Mouse (Mus musculus) midbrain, embryonic 15.5 days (tissue): ENCODE results near the gene Gm2832. TPM values are rescaled to one million over a fixed set of nuclear protein-coding genes. Genes with fewer than 3 reads are reported as not detected.
"Not testable (repeated sequence)": the region's sequence is repeated elsewhere in the genome, so short reads cannot be mapped to it uniquely, and the experiment has no call there.

Experiments used
- ATAC-seq: fragments of 200-750 bp; cut with Nextera tagmentation; replicated peaks from 2 replicates; pipeline ENCODE4 v1.8.0; 2017; ENCODE audit warnings: moderate TSS enrichment
- H3K27ac ChIP-seq: fragments of 300-500 bp; sonication (generic); 2 replicates; pipeline ENCODE4 v1.5.1; 2015; ENCODE audit warnings: mild to moderate bottlenecking, inconsistent platforms
- H3K27me3 ChIP-seq: fragments of 300-500 bp; sonication (generic); replicated peaks from 2 replicates; pipeline ENCODE4 v1.6.1; 2015; ENCODE audit warnings: inconsistent platforms
- H3K36me3 ChIP-seq: fragments of 300-500 bp; sonication (generic); replicated peaks from 2 replicates; pipeline ENCODE4 v1.6.1; 2015; ENCODE audit warnings: inconsistent platforms
- H3K4me1 ChIP-seq: fragments of 300-500 bp; sonication (generic); 2 replicates; pipeline ENCODE4 v1.6.1; 2015; ENCODE audit warnings: inconsistent platforms
- H3K4me2 ChIP-seq: fragments of 300-500 bp; sonication (generic); 2 replicates; pipeline ENCODE4 v1.6.1; 2015; ENCODE audit warnings: inconsistent platforms, mild to moderate bottlenecking, moderate library complexity
- H3K4me3 ChIP-seq: fragments of 300-500 bp; sonication (generic); 2 replicates; pipeline ENCODE4 v1.5.1; 2015; ENCODE audit warnings: mild to moderate bottlenecking, inconsistent platforms
- H3K9ac ChIP-seq: fragments of 300-500 bp; sonication (generic); 2 replicates; pipeline ENCODE4 v1.6.1; 2015; ENCODE audit warnings: mild to moderate bottlenecking, inconsistent platforms
- H3K9me3 ChIP-seq: fragments of 300-500 bp; sonication (generic); 2 replicates; pipeline ENCODE4 v1.6.1; 2016; ENCODE audit warnings: inconsistent platforms
- WGBS: fragments of 180-500 bp; shearing (Covaris S2); methylation state at CpG from one replicate; pipeline ENCODE4 v1.1.7; 2015; ENCODE audit warnings: mixed read lengths; 5-methylcytosine and 5-hydroxymethylcytosine counted together
- polyA plus RNA-seq: library from polyadenylated mRNA; unstranded; fragments of >200 nt; fragmentation: Nextera tagmentation; extraction: Ambion mirVana; gene quantifications from 2 replicates; pipeline ENCODE4 v1.2.1, GENCODE M21; 2015

Gene Gm2832
- 0.23 and 0.41 TPM in 2 replicates for polyA plus RNA-seq

DNA sequence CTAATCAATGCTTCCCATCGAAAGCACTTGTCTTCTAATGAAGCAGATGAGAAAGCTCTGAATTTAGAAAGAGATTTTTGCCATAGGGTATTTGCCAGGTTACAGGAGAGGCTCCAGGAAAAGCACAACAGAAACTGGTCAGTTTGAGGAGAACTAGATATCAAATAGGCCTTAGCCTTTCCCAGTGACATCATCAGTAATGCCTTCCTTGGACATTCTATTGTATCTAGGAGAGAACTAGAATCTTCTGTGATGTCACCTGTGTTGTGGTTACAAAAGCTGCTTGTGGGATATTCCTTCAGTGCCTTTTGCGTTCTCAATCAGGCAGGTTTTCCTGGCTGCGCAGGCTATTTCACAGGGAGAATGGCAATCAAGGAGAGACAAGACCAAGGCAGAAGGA is at the start of gene Gm2832:
Gm2832 (plus strand) TSS at position 301 of the 400 bp plus-strand sequence.
- not testable (repeated sequence) for H3K27me3 ChIP-seq, ATAC-seq, H3K36me3 ChIP-seq, H3K27ac ChIP-seq, H3K4me2 ChIP-seq, H3K9ac ChIP-seq, H3K4me3 ChIP-seq, H3K9me3 ChIP-seq, H3K4me1 ChIP-seq
- 90% methylated on average over 2 of the region's 3 CpGs for WGBS

DNA sequence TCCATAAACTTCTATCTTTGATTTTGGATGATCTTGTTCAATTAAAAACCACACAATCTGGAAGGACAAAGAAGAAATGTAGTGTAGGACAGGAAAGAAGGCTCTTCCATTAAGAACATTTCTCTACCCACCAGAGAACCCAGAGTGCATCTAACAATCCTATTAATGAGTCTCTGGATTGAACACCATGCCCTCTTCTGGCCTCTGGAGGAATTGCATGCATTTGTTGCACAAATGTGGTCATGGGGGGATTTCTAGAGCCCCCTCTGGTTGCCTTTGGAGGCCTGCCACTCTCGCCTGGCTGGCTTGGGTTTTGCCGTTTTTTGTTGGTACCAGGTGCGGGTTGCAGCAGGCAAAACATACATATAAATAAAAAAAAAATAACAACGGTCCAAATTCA is 15.3 kb upstream of the Gm2832 start:
- WGBS: 42% methylated on average over 4 of the region's 4 CpGs
- not testable (repeated sequence) for H3K36me3 ChIP-seq, H3K27me3 ChIP-seq, H3K4me2 ChIP-seq, H3K4me1 ChIP-seq, H3K4me3 ChIP-seq, H3K9ac ChIP-seq, H3K27ac ChIP-seq, H3K9me3 ChIP-seq, ATAC-seq

DNA sequence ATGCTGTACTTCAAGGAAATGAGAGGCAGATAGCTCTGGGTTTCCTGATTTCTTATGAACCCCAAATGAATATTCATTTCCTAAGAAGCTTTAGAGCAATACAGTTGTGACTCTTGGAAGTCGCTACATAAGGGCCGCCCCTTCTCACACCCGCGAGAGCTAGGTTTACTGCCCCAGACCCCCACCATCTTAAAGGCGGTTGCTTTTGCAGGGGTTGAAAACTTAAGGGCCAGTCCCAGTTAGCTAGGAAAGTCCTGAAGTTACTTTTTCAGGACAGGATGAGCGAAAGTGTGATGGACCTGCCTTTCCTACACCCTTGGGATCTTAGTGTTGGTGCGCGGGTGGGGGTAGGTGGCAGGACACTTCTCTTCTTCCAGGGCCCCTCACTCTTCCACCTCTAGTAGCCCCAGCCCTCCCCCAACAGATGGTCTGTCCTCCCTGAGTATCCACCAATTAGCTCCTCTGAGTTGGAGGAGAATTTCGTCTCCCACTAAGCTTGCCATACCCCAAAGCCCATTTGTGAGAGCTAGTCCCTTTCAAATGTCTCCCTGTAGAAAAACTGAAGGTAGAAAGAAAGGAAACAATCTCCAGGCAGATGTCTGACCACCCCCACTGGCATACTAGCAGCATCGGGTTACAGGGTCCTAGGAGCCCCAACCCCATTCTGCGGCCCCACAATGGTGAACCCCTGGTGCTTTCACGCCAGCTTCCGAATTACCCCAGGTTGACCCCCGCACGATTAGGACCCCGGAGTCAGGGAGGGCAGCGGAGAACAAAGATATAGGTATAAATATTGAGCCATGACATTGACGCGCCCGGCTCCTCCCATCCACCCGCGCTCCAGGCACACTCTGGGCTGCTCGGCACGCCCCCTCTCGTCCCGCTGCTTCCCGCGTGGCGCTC is 14.5 kb upstream of the Gm2832 start:
- H3K4me3 ChIP-seq: peak overlapping the region; percentile 34
- H3K4me2 ChIP-seq: peak overlapping the region; percentile 50
- 5% methylated on average over 26 of the region's 29 CpGs for WGBS
- not testable (repeated sequence) for H3K9me3 ChIP-seq, H3K9ac ChIP-seq, H3K27me3 ChIP-seq, H3K4me1 ChIP-seq, H3K27ac ChIP-seq, H3K36me3 ChIP-seq
- peak; percentile 94 for ATAC-seq

DNA sequence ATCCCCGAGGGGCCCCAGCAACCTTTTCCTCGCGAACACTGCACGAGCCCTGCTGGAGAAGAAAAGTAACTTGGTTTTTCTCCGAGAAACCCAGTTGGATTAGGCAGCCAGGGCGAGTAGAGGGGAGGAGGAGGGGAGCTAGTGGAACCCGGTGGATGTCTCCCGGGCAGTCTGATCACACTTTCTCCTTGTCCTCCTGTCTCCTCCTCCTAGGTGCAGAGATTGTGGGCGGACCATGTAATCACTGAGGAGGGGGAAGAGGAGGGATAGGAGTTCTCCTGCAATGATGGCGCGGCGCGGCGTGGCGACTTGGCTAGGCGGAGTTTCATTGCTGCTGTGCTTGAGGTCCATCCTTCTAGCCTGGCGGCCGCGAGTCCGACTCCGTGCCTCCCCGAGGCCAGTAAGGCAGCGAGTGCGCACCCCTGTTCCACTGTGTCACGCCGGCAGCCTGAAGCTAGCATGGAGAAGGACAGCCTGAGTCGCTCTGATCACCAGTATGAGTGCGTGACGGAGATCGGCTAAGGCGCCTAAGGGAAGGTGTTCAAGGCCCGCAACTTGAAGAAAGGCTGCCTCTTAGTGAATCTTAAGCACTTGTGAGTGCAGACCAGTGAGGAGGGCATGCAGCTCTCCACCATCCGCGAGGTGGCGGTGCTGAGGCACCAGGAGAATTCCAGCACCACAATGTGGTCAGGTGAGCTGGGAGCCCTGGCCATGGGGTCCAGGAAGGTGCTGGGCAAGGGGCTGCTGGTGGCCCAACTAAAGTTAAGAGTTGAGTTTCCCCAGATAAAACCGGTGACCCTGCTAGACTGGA is 13.6 kb upstream of the Gm2832 start:
- not testable (repeated sequence) for H3K9ac ChIP-seq, H3K27me3 ChIP-seq

DNA sequence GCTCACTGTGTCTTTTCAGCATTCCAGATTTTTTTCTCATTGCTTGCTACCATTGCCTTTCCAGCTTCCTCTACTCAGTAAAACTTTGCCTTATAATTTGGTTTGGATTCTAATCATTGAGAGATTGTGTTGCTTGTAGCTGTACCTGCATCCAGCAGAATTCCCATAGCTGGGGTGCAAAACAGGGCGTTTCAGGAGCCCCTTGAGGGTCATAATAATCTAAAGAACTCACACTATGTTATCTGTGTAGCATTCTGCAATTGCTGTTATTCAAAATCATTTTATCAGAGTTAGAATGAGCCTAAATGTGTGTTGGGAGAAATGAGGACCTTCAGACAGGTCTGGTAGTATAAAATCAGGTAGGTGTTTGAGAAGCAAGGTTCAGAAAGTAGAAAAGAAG is 7.4 kb downstream of the Gm2832 start:
- H3K27ac ChIP-seq, H3K9me3 ChIP-seq, ATAC-seq, H3K36me3 ChIP-seq, H3K4me1 ChIP-seq, H3K4me2 ChIP-seq, H3K4me3 ChIP-seq, H3K27me3 ChIP-seq, H3K9ac ChIP-seq: not testable (repeated sequence)
- 54% methylated on average over 1 of the region's 1 CpGs for WGBS

More for the DNA sequence above, 13.6 kb upstream of the Gm2832 start:
- Histone ChIP-seq H3K4me2 (peak overlapping the region; percentile 50), H3K4me3 (peak overlapping the region; percentile 42)
- not testable (repeated sequence) for H3K4me1 ChIP-seq, H3K27ac ChIP-seq, H3K36me3 ChIP-seq, H3K9me3 ChIP-seq
- ATAC-seq: peak; percentile 95
- WGBS: under 1% methylated on average over 28 of the region's 36 CpGs

Other genes with a start within 250 kb of the Gm2832 start
- 0.95 and 1.4 TPM in 2 replicates for gene Dydc2, start 209.6 kb upstream of the Gm2832 start, polyA plus RNA-seq
- not detected in 2 replicates for gene Dydc1, start 205.9 kb upstream of the Gm2832 start, polyA plus RNA-seq
- gene Mat1a, start 173.8 kb upstream of the Gm2832 start, polyA plus RNA-seq: 0.05 and 0.06 TPM in 2 replicates
- not detected in 2 replicates for gene Sftpa1, start 147.0 kb upstream of the Gm2832 start, polyA plus RNA-seq
- gene Mbl1, start 127.3 kb upstream of the Gm2832 start, polyA plus RNA-seq: not detected in 2 replicates
- gene Sftpd, start 93.7 kb upstream of the Gm2832 start, polyA plus RNA-seq: not detected in 2 replicates
- gene Gm5798, start 69.8 kb downstream of the Gm2832 start, polyA plus RNA-seq: not detected in 2 replicates
- gene Gm7945, start 107.6 kb downstream of the Gm2832 start, polyA plus RNA-seq: not detected in 2 replicates
- gene Gm6482, start 129.5 kb downstream of the Gm2832 start, polyA plus RNA-seq: not detected in 2 replicates
- gene Gm7954, start 174.7 kb downstream of the Gm2832 start, polyA plus RNA-seq: not detected in 2 replicates
- gene Gm3486, start 210.7 kb downstream of the Gm2832 start, polyA plus RNA-seq: not detected in 2 replicates